Mouse (Mus musculus): ENCODE results near the gene Lce3e. TPM values are rescaled to one million over a fixed set of nuclear protein-coding genes. Genes with fewer than 3 reads are reported as not detected.

Lce3e gene
- not detected in 2 replicates for polyA plus RNA-seq (2011; ENCODE audit: insufficient read depth, insufficient read length, low replicate concordance, missing spikeins)

DNA sequence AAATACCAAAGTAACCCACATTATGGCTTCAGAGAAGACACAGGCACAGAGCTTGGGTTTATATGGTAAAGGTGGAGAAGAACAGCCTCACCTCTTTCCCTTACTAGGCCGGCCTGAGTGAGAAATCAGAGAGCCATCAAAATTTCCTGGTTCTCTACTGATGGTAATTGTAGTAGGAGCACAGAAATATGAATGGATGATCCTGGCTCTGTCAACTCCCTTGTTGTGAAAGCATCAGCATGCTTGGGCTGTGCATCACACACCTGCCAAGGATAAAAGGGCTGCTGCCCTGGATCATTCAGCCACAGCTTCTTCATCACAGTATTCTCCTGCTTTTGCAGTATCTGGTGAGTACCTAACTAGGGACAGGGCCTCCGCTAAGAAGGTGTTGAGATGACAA is at the start of gene Lce3e:
Lce3e (plus strand) TSS at position 301 of the 400 bp plus-strand sequence.
- TF ChIP-seq CTCF (IDR thresholded peaks at IDR 0.05; ENCODE audit: control insufficient read depth, insufficient read depth, low read length) = no peak
- TF ChIP-seq POLR2A (IDR thresholded peaks at IDR 0.05; ENCODE audit: borderline replicate concordance, control insufficient read depth, low read depth, low read length) = no peak
- 79% methylated on average over 2 of the region's 2 CpGs for WGBS
- no peak within 1 kb of the TSS for H3K27ac ChIP-seq (ENCODE audit: control insufficient read depth, insufficient read depth, low read depth, low read length, poor library complexity)
- no peak within 1 kb of the TSS for H3K4me3 ChIP-seq (replicated peaks; ENCODE audit: control insufficient read depth, low read depth, low read length)
- H3K4me1 ChIP-seq (ENCODE audit: control insufficient read depth, insufficient read depth, low read length) = no peaks in the 10 kb centered on the region

DNA sequence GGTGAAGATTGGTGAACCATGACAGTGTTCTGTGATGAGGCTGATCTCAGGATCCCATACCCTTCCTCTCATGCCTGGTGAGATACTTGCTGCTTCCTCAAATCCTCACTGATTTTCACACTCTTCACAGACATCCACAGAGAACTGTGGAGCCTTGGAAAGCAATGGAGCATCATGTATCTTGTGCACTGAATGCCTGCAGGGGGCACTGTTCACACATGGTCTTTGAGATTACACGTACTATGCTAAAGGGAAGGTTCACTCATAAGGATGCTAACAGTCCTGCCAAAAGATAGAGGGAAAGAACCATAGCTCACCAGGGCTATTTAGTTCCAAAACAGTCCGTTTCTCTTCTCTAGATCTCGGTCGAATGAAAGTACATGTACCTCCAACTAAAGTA is 46.5 kb upstream of the Lce3e start:
- no peak overlapping the region for H3K27ac ChIP-seq (ENCODE audit: control insufficient read depth, insufficient read depth, low read depth, low read length, poor library complexity)
- 52% methylated on average over 4 of the region's 4 CpGs for WGBS
- no peaks in the 10 kb centered on the region for H3K4me1 ChIP-seq (ENCODE audit: control insufficient read depth, insufficient read depth, low read length)
- TF ChIP-seq POLR2A (IDR thresholded peaks at IDR 0.05; ENCODE audit: borderline replicate concordance, control insufficient read depth, low read depth, low read length) (no peak), CTCF (IDR thresholded peaks at IDR 0.05; ENCODE audit: control insufficient read depth, insufficient read depth, low read length) (no peak)
- H3K4me3 ChIP-seq (replicated peaks; ENCODE audit: control insufficient read depth, low read depth, low read length) = no peak overlapping the region

DNA sequence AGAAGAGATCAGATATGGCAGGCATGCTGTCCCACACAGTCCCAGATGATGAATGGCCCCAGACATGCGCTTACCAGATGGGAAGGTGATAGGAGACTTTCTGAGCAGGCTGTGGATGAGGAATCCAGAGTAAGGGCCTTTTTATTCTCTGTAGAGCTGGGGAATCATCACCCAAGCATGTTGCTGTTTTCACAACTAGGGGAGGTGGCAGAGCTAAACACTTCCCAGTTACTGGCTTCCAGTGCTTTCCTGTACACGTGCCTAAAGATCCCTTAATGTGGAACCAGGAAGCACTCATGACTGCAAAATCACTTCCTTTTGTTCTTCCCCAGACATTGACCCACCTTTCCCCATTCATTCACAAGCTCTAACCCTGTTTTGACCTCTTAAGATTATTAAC is 40.7 kb upstream of the Lce3e start, which contains the start of gene Lce3a:
Lce3a (minus strand) TSS at position 101 of the 400 bp plus-strand sequence.
- no peaks in the 10 kb centered on the region for H3K4me1 ChIP-seq (ENCODE audit: control insufficient read depth, insufficient read depth, low read length)
- TF ChIP-seq POLR2A (IDR thresholded peaks at IDR 0.05; ENCODE audit: borderline replicate concordance, control insufficient read depth, low read depth, low read length) (no peak), CTCF (IDR thresholded peaks at IDR 0.05; ENCODE audit: control insufficient read depth, insufficient read depth, low read length) (no peak)
- 36% methylated on average over 2 of the region's 2 CpGs for WGBS

DNA sequence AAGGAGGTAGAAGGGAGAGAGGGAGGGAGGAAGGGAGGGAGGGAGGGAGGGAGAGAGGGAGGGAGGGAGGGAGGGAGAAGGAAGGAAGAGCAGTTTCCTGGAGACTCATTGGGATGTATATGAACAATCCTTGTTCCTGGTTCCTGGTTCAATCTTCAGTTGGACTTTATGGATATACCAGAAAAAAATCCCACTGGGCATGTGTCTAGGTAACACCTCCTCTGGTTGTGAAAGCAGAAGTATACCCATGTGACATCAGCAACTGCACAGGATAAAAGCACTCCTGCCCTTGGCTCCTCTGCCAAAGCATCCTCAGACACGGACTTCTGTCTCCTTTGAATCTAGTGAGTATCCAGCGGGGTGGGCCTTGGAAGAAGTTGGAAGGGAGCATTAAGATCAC is 34.2 kb upstream of the Lce3e start, which contains the start of gene Lce3b:
Lce3b (plus strand) TSS at position 301 of the 400 bp plus-strand sequence.
- 43% methylated on average over 2 of the region's 2 CpGs for WGBS
- Histone ChIP-seq H3K27ac (ENCODE audit: control insufficient read depth, insufficient read depth, low read depth, low read length, poor library complexity) (no peak within 1 kb of the TSS), H3K4me1 (ENCODE audit: control insufficient read depth, insufficient read depth, low read length) (no peaks in the 10 kb centered on the region), H3K4me3 (replicated peaks; ENCODE audit: control insufficient read depth, low read depth, low read length) (no peak within 1 kb of the TSS)
- no peak for TF ChIP-seq POLR2A (IDR thresholded peaks at IDR 0.05; ENCODE audit: borderline replicate concordance, control insufficient read depth, low read depth, low read length)
- no peak for TF ChIP-seq CTCF (IDR thresholded peaks at IDR 0.05; ENCODE audit: control insufficient read depth, insufficient read depth, low read length)

More for the DNA sequence above, 40.7 kb upstream of the Lce3e start, which contains the start of gene Lce3a:
- Histone ChIP-seq H3K27ac (ENCODE audit: control insufficient read depth, insufficient read depth, low read depth, low read length, poor library complexity) (no peak within 1 kb of the TSS), H3K4me3 (replicated peaks; ENCODE audit: control insufficient read depth, low read depth, low read length) (no peak within 1 kb of the TSS)

DNA sequence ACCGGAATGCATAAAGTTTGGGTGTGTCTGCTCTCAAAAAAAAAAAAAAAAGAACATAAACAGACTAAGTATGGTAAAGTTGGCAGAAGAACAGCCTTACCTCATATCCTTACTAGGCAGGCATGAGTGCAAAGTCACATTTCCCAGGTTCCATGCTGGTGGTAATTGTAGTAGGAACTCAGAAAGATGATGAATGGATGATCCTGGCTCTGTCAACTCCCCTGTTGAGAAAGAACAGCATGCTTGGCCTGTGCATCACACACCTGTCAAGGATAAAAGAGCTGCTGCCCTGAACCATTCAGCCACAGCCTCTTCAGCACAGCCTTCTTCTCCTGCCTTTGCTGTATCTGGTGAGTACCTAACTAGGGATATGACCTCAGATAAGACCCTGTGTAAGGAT is 22.7 kb upstream of the Lce3e start, which contains the start of gene Lce3c:
Lce3c (plus strand) TSS at position 301 of the 400 bp plus-strand sequence.
- H3K4me3 ChIP-seq (replicated peaks; ENCODE audit: control insufficient read depth, low read depth, low read length) = no peak within 1 kb of the TSS
- H3K27ac ChIP-seq (ENCODE audit: control insufficient read depth, insufficient read depth, low read depth, low read length, poor library complexity) = no peak within 1 kb of the TSS
- TF ChIP-seq CTCF (IDR thresholded peaks at IDR 0.05; ENCODE audit: control insufficient read depth, insufficient read depth, low read length) (no peak), POLR2A (IDR thresholded peaks at IDR 0.05; ENCODE audit: borderline replicate concordance, control insufficient read depth, low read depth, low read length) (no peak)
- 68% methylated on average over 1 of the region's 1 CpGs for WGBS
- no peaks in the 10 kb centered on the region for H3K4me1 ChIP-seq (ENCODE audit: control insufficient read depth, insufficient read depth, low read length)

DNA sequence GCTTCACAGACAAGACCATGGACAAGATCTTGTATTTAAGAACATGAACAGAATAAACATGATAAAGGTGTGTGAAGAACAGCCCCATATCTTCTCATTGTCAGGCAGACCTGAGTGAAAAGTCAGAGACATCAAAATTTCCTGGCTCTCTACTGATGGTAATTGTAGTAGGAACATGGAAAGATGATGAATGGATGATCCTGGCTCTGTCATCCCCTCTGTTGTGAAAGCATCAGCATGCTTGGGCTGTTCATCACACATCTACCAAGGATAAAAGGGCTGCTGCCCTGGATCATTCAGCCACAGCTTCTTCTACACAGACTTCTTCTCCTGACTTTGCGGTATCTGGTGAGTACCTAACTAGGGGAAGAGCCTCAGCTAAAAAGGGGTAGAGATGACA is 9.8 kb upstream of the Lce3e start, which contains the start of gene Lce3d:
Lce3d (plus strand) TSS at position 301 of the 400 bp plus-strand sequence.
- Histone ChIP-seq H3K27ac (ENCODE audit: control insufficient read depth, insufficient read depth, low read depth, low read length, poor library complexity) (no peak within 1 kb of the TSS), H3K4me1 (ENCODE audit: control insufficient read depth, insufficient read depth, low read length) (no peaks in the 10 kb centered on the region), H3K4me3 (replicated peaks; ENCODE audit: control insufficient read depth, low read depth, low read length) (no peak within 1 kb of the TSS)
- no peak for TF ChIP-seq POLR2A (IDR thresholded peaks at IDR 0.05; ENCODE audit: borderline replicate concordance, control insufficient read depth, low read depth, low read length)
- no peak for TF ChIP-seq CTCF (IDR thresholded peaks at IDR 0.05; ENCODE audit: control insufficient read depth, insufficient read depth, low read length)
- WGBS = 81% methylated on average over 1 of the region's 1 CpGs

DNA sequence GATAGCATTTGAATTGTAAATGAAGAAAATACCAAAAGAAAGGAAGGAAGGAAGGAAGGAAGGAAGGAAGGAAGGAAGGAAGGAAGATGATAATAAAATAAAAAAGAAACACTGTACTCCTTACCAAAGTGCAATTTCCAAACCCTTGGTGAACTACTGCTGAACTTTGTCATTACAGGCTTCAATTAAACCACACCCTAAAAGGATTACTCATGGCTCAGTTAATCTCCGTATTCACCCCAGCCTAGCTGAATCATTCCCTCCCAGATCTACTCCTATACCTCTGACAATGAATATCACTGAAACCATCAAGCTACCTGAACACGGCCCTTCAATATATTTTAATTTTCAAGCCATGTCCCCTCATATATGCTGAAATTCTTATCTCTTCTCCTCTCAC is 11.6 kb downstream of the Lce3e start:
- WGBS = 72% methylated on average over 2 of the region's 2 CpGs
- Histone ChIP-seq H3K4me3 (replicated peaks; ENCODE audit: control insufficient read depth, low read depth, low read length) (no peak overlapping the region), H3K4me1 (ENCODE audit: control insufficient read depth, insufficient read depth, low read length) (no peaks in the 10 kb centered on the region), H3K27ac (ENCODE audit: control insufficient read depth, insufficient read depth, low read depth, low read length, poor library complexity) (no peak overlapping the region)
- TF ChIP-seq POLR2A (IDR thresholded peaks at IDR 0.05; ENCODE audit: borderline replicate concordance, control insufficient read depth, low read depth, low read length) (no peak), CTCF (IDR thresholded peaks at IDR 0.05; ENCODE audit: control insufficient read depth, insufficient read depth, low read length) (no peak)

DNA sequence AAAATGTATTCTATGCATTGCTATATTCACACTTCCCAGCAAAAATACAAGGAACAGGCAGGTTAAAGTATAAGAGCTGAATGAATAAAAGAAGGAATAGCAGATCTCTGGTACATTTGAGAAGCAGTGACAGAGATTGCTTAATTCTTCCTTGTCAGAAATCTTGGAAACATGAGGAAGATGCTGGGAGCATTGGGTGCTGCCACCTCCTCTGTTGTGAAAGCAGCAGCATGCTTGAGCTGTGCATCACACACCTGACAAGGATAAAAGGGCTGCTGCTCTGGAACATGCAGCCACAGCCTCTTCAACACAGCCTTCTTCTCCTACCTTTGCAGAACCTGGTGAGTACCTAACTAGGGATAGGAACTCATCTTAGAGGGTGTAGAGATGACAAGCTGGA is 25.1 kb downstream of the Lce3e start, which contains the start of gene Lce3f:
Lce3f (plus strand) TSS at position 301 of the 400 bp plus-strand sequence.
- Histone ChIP-seq H3K4me3 (replicated peaks; ENCODE audit: control insufficient read depth, low read depth, low read length) (no peak within 1 kb of the TSS), H3K27ac (ENCODE audit: control insufficient read depth, insufficient read depth, low read depth, low read length, poor library complexity) (no peak within 1 kb of the TSS), H3K4me1 (ENCODE audit: control insufficient read depth, insufficient read depth, low read length) (no peaks in the 10 kb centered on the region)
- TF ChIP-seq POLR2A (IDR thresholded peaks at IDR 0.05; ENCODE audit: borderline replicate concordance, control insufficient read depth, low read depth, low read length) (no peak), CTCF (IDR thresholded peaks at IDR 0.05; ENCODE audit: control insufficient read depth, insufficient read depth, low read length) (no peak)

Data from bone marrow, adult 2 months (tissue).